Mouse (Mus musculus): ENCODE data around the gene 4933424G06Rik. TPM values are rescaled to one million over a fixed set of nuclear protein-coding genes. Genes with fewer than 3 reads are reported as not detected.
A peak's percentile ranks its signal among the peaks of the same experiment; 100 is the strongest.
"Not testable (repeated sequence)": the region's sequence is repeated elsewhere in the genome, so short reads cannot be mapped to it uniquely, and the experiment has no call there.

Gene 4933424G06Rik
- total RNA-seq (2022) = under 1 TPM in 1 of 4 experiments, not detected in 3; 0.56 TPM

GRCm38 (mm10) chr1:36709854-36710280 is at the start of gene 4933424G06Rik:
Gene 4933424G06Rik (plus strand): TSS chr1:36710149.
- peak; percentile 97 to 98 for DNase-seq (ENCODE audit: low spot score in 2 of 2)

GRCm38 (mm10) chr1:36664457-36664856 is 45.5 kb upstream of the 4933424G06Rik start:
- no peak for DNase-seq (ENCODE audit: low spot score in 2 of 2)

- DNase-seq (ENCODE audit: low spot score in 2 of 2) = no peak
These were observed 44.7 kb upstream of the 4933424G06Rik start for GRCm38 (mm10) chr1:36665165-36665723.

- no peak for DNase-seq (ENCODE audit: low spot score in 2 of 2)
These were observed 44.0 kb upstream of the 4933424G06Rik start for GRCm38 (mm10) chr1:36665934-36666333.

- not testable (repeated sequence) for DNase-seq (ENCODE audit: low spot score in 2 of 2)
These were observed 41.9 kb upstream of the 4933424G06Rik start for GRCm38 (mm10) chr1:36668007-36668406.

- DNase-seq (ENCODE audit: low spot score in 2 of 2) = no peak
These were observed 39.7 kb upstream of the 4933424G06Rik start for GRCm38 (mm10) chr1:36670256-36670655.

- DNase-seq (ENCODE audit: low spot score in 2 of 2) = no peak
These were observed 38.7 kb upstream of the 4933424G06Rik start for GRCm38 (mm10) chr1:36671260-36671659.

- DNase-seq (ENCODE audit: low spot score in 2 of 2) = no peak
These were observed 37.1 kb upstream of the 4933424G06Rik start for GRCm38 (mm10) chr1:36672648-36673350.

GRCm38 (mm10) chr1:36674936-36675335 is 35.0 kb upstream of the 4933424G06Rik start:
- DNase-seq (ENCODE audit: low spot score in 2 of 2) = no peak

- no peak for DNase-seq (ENCODE audit: low spot score in 2 of 2)
These were observed 29.1 kb upstream of the 4933424G06Rik start for GRCm38 (mm10) chr1:36680893-36681292.

GRCm38 (mm10) chr1:36682620-36683355 is 27.2 kb upstream of the 4933424G06Rik start, which contains the start of gene Fam178b:
Gene Fam178b (minus strand): TSS chr1:36683183.
- DNase-seq (ENCODE audit: low spot score in 2 of 2) = no peak

GRCm38 (mm10) chr1:36683810-36684467 is 26.0 kb upstream of the 4933424G06Rik start:
- peak; percentile 68 to 79 for DNase-seq (ENCODE audit: low spot score in 2 of 2)

GRCm38 (mm10) chr1:36690671-36691235 is 19.2 kb upstream of the 4933424G06Rik start:
- DNase-seq (ENCODE audit: low spot score in 2 of 2) = no peak

GRCm38 (mm10) chr1:36691271-36692155 is 18.4 kb upstream of the 4933424G06Rik start, which contains the start of gene Cox5b:
Gene Cox5b (plus strand): TSS chr1:36691449.
- DNase-seq (ENCODE audit: low spot score in 2 of 2) = peak; percentile 95 to 97

GRCm38 (mm10) chr1:36694871-36695270 is 15.1 kb upstream of the 4933424G06Rik start:
- DNase-seq (ENCODE audit: low spot score in 2 of 2) = no peak

- DNase-seq (ENCODE audit: low spot score in 2 of 2) = no peak
These were observed 13.5 kb upstream of the 4933424G06Rik start for GRCm38 (mm10) chr1:36696411-36696810.

- DNase-seq (ENCODE audit: low spot score in 2 of 2) = no peak
These were observed 12.9 kb upstream of the 4933424G06Rik start for GRCm38 (mm10) chr1:36697030-36697429.

- no peak for DNase-seq (ENCODE audit: low spot score in 2 of 2)
These were observed 2.8 kb upstream of the 4933424G06Rik start for GRCm38 (mm10) chr1:36707166-36707565.

GRCm38 (mm10) chr1:36707797-36708196 is 2.2 kb upstream of the 4933424G06Rik start:
- DNase-seq (ENCODE audit: low spot score in 2 of 2) = no peak

GRCm38 (mm10) chr1:36708626-36709025 is 1.3 kb upstream of the 4933424G06Rik start:
- no peak for DNase-seq (ENCODE audit: low spot score in 2 of 2)

Measured in layer of hippocampus, adult 8-10 months (tissue).